Mouse (Mus musculus) limb, embryonic 11.5 days (tissue): ENCODE results near the gene Mef2b. TPM values are rescaled to one million over a fixed set of nuclear protein-coding genes. Genes with fewer than 3 reads are reported as not detected.
A peak's percentile ranks its signal among the peaks of the same experiment; 100 is the strongest.

ENCODE experiments used
- ATAC-seq: fragments of 200-750 bp; cut with Nextera tagmentation; 2 replicates; pipeline ENCODE4 v1.8.0; 2017; ENCODE audit warnings: low read depth; ENCODE audit not compliant: insufficient number of reproducible peaks, low FRiP score, low TSS enrichment
- DNase-seq: peaks from one replicate; pipeline ENCODE4 v3.0.0-alpha.2; 2015; ENCODE audit warnings: low spot score
- H3K27ac ChIP-seq: fragments of 300-500 bp; sonication (generic); replicated peaks from 2 replicates; pipeline ENCODE4 v1.5.1; 2014; ENCODE audit warnings: low read depth, mild to moderate bottlenecking, low read length
- H3K27me3 ChIP-seq: fragments of 300-500 bp; sonication (generic); 2 replicates; pipeline ENCODE4 v1.6.1; 2014; ENCODE audit warnings: mild to moderate bottlenecking, low read length, mixed read lengths; ENCODE audit not compliant: control insufficient read depth, insufficient read depth
- H3K36me3 ChIP-seq: fragments of 300-500 bp; sonication (generic); 2 replicates; pipeline ENCODE4 v1.6.1; 2014; ENCODE audit warnings: mild to moderate bottlenecking, low read length, moderate library complexity, mixed read lengths; ENCODE audit not compliant: control insufficient read depth, insufficient read depth
- H3K4me1 ChIP-seq: fragments of 300-500 bp; sonication (generic); 2 replicates; pipeline ENCODE4 v1.6.1; 2014; ENCODE audit warnings: low read length, mixed read lengths; ENCODE audit not compliant: control insufficient read depth, insufficient read depth
- H3K4me2 ChIP-seq: fragments of 300-500 bp; sonication (generic); 2 replicates; pipeline ENCODE4 v1.6.1; 2014; ENCODE audit warnings: low read depth, mild to moderate bottlenecking, moderate library complexity; ENCODE audit not compliant: severe bottlenecking
- H3K4me3 ChIP-seq: fragments of 300-500 bp; sonication (generic); 2 replicates; pipeline ENCODE4 v1.5.1; 2014; ENCODE audit warnings: low read depth, low read length
- H3K9ac ChIP-seq: fragments of 300-500 bp; sonication (generic); 2 replicates; pipeline ENCODE4 v1.6.1; 2014; ENCODE audit warnings: mild to moderate bottlenecking, low read length
- H3K9me3 ChIP-seq: fragments of 300-500 bp; sonication (generic); 2 replicates; pipeline ENCODE4 v1.6.1; 2016; ENCODE audit warnings: low read length; ENCODE audit not compliant: control insufficient read depth
- WGBS: fragments of 180-500 bp; shearing (Covaris S2); extraction: QIAGEN DNeasy Blood & Tissue Kit; methylation state at CpG from one replicate; pipeline ENCODE4 v1.1.7; 2014; 5-methylcytosine and 5-hydroxymethylcytosine counted together
- polyA plus RNA-seq: library from polyadenylated mRNA; unstranded; fragments of >200 nt; fragmentation: Nextera tagmentation; extraction: Ambion mirVana; gene quantifications from 2 replicates; pipeline ENCODE4 v1.2.1, GENCODE M21; 2014

The Mef2b gene
- polyA plus RNA-seq, 1 experiment from 2014 or later, result 0.40 TPM

GRCm38 (mm10) chr8:70139981-70140380 is 470 bp downstream of the Mef2b start:
- Histone ChIP-seq H3K36me3 (peaks cover 7% of the 10 kb centered on the region), H3K27me3 (no peaks in the 10 kb centered on the region), H3K4me2 (peak overlapping the region; percentile 79), H3K4me3 (peak overlapping the region; percentile 75), H3K4me1 (peaks cover 13% of the 10 kb centered on the region), H3K27ac (peak overlapping the region; percentile 71; the same call in 1 of the 2 replicates), H3K9me3 (no peaks in the 10 kb centered on the region), H3K9ac (peak overlapping the region; percentile 82)
- ATAC-seq (no peak), DNase-seq (no peak)
- 11% methylated on average over 9 of the region's 9 CpGs for WGBS

- no peak for DNase-seq
- Histone ChIP-seq H3K9me3 (no peaks in the 10 kb centered on the region), H3K27ac (no peak overlapping the region), H3K36me3 (peaks cover 10% of the 10 kb centered on the region), H3K4me3 (no peak overlapping the region), H3K4me1 (peaks cover 7% of the 10 kb centered on the region), H3K4me2 (no peak overlapping the region), H3K27me3 (0 out of 2 replicates have a peak, but pooled peaks cover 2% of the 10 kb centered on the region), H3K9ac (no peak overlapping the region)
- 83% methylated on average over 7 of the region's 7 CpGs for WGBS
- no peak for ATAC-seq
Measured at GRCm38 (mm10) chr8:70147678-70148607, 8.4 kb downstream of the Mef2b start.

- 16% methylated on average over 13 of the region's 13 CpGs for WGBS
- H3K4me2 ChIP-seq, result no peak overlapping the region
- H3K9me3 ChIP-seq, result no peaks in the 10 kb centered on the region
- H3K4me3 ChIP-seq, result no peak overlapping the region
- peak overlapping the region; percentile 7; the same call in 1 of the 2 replicates for H3K9ac ChIP-seq
- ATAC-seq, result peak; percentile 47; the same call in 1 of the 2 replicates
- H3K27ac ChIP-seq, result no peak overlapping the region
- peaks cover 7% of the 10 kb centered on the region for H3K4me1 ChIP-seq
- H3K27me3 ChIP-seq, result 0 out of 2 replicates have a peak, but pooled peaks cover 2% of the 10 kb centered on the region
- peaks cover under 1% of the 10 kb centered on the region for H3K36me3 ChIP-seq
- peak; percentile 41 for DNase-seq
Measured at GRCm38 (mm10) chr8:70150158-70150557, 10.6 kb downstream of the Mef2b start.

- ATAC-seq (peak; percentile 89), DNase-seq (peak; percentile 85)
- 0 out of 2 replicates have a peak, but pooled peaks cover 2% of the 10 kb centered on the region for H3K27me3 ChIP-seq
- no peak overlapping the region for H3K9ac ChIP-seq
- H3K9me3 ChIP-seq, result no peaks in the 10 kb centered on the region
- H3K27ac ChIP-seq, result no peak overlapping the region
- H3K4me1 ChIP-seq, result peaks cover 7% of the 10 kb centered on the region
- WGBS, result 16% methylated on average over 21 of the region's 22 CpGs
- no peaks in the 10 kb centered on the region for H3K36me3 ChIP-seq
- no peak overlapping the region for H3K4me3 ChIP-seq
- peak overlapping the region; percentile 33; the same call in 1 of the 2 replicates for H3K4me2 ChIP-seq
Measured at GRCm38 (mm10) chr8:70152537-70153257, 13.2 kb downstream of the Mef2b start.

- DNase-seq, result no peak
- 87% methylated on average over 1 of the region's 1 CpGs for WGBS
- H3K4me3 ChIP-seq, result no peak overlapping the region
Measured at GRCm38 (mm10) chr8:70157240-70157800, 17.8 kb downstream of the Mef2b start.

GRCm38 (mm10) chr8:70158069-70158853 is 18.8 kb downstream of the Mef2b start:
- Histone ChIP-seq H3K9me3 (no peaks in the 10 kb centered on the region), H3K27ac (no peak overlapping the region), H3K9ac (peak overlapping the region; percentile 39), H3K4me3 (peak overlapping the region; percentile 32), H3K36me3 (no peaks in the 10 kb centered on the region), H3K4me1 (0 out of 2 replicates have a peak, but pooled peaks cover 6% of the 10 kb centered on the region), H3K27me3 (no peaks in the 10 kb centered on the region), H3K4me2 (peak overlapping the region; percentile 50)
- 15% methylated on average over 35 of the region's 40 CpGs for WGBS
- ATAC-seq (peak; percentile 87), DNase-seq (peak; percentile 88)

More at GRCm38 (mm10) chr8:70157240-70157800, 17.8 kb downstream of the Mef2b start:
- 0 out of 2 replicates have a peak, but pooled peaks cover 8% of the 10 kb centered on the region for H3K4me1 ChIP-seq
- H3K9ac ChIP-seq, result no peak overlapping the region
- H3K27ac ChIP-seq, result no peak overlapping the region
- ATAC-seq, result no peak
- H3K9me3 ChIP-seq, result no peaks in the 10 kb centered on the region
- H3K27me3 ChIP-seq, result no peaks in the 10 kb centered on the region
- no peaks in the 10 kb centered on the region for H3K36me3 ChIP-seq
- H3K4me2 ChIP-seq, result no peak overlapping the region

GRCm38 (mm10) chr8:70159211-70159610 is 19.7 kb downstream of the Mef2b start:
- H3K9ac ChIP-seq, result no peak overlapping the region
- H3K27ac ChIP-seq, result no peak overlapping the region
- 0 out of 2 replicates have a peak, but pooled peaks cover 6% of the 10 kb centered on the region for H3K4me1 ChIP-seq
- H3K4me3 ChIP-seq, result no peak overlapping the region
- WGBS, result 88% methylated on average over 4 of the region's 4 CpGs
- no peaks in the 10 kb centered on the region for H3K9me3 ChIP-seq
- H3K4me2 ChIP-seq, result no peak overlapping the region
- H3K27me3 ChIP-seq, result no peaks in the 10 kb centered on the region
- ATAC-seq, result no peak
- DNase-seq, result no peak
- no peaks in the 10 kb centered on the region for H3K36me3 ChIP-seq
